Mouse (Mus musculus) forebrain, embryonic 12.5 days (tissue): ENCODE measurements around the gene Dnah7c. TPM values are rescaled to one million over a fixed set of nuclear protein-coding genes. Genes with fewer than 3 reads are reported as not detected.
A peak's percentile ranks its signal among the peaks of the same experiment; 100 is the strongest.
"Not testable (repeated sequence)": the region's sequence is repeated elsewhere in the genome, so short reads cannot be mapped to it uniquely, and the experiment has no call there.

Experiments
- ATAC-seq: fragments of 200-750 bp; cut with Nextera tagmentation; 2 replicates; pipeline ENCODE4 v1.8.0; 2017; ENCODE audit warnings: moderate TSS enrichment; ENCODE audit not compliant: low FRiP score
- H3K27ac ChIP-seq: fragments of 300-500 bp; sonication (generic); 2 replicates; pipeline ENCODE4 v1.5.1; 2016; ENCODE audit warnings: mild to moderate bottlenecking
- H3K27me3 ChIP-seq: fragments of 300-500 bp; sonication (generic); 2 replicates; pipeline ENCODE4 v1.6.1; 2016; ENCODE audit warnings: mild to moderate bottlenecking
- H3K36me3 ChIP-seq: fragments of 300-500 bp; sonication (generic); replicated peaks from 2 replicates; pipeline ENCODE4 v1.6.1; 2016; ENCODE audit warnings: mild to moderate bottlenecking
- H3K4me1 ChIP-seq: fragments of 300-500 bp; sonication (generic); 2 replicates; pipeline ENCODE4 v1.6.1; 2016
- H3K4me2 ChIP-seq: fragments of 300-500 bp; sonication (generic); 2 replicates; pipeline ENCODE4 v1.6.1; 2016; ENCODE audit warnings: mild to moderate bottlenecking, moderate library complexity
- H3K4me3 ChIP-seq: fragments of 300-500 bp; sonication (generic); replicated peaks from 2 replicates; pipeline ENCODE4 v1.5.1; 2016; ENCODE audit warnings: mild to moderate bottlenecking
- H3K9ac ChIP-seq: fragments of 300-500 bp; sonication (generic); 2 replicates; pipeline ENCODE4 v1.6.1; 2016; ENCODE audit warnings: mild to moderate bottlenecking
- H3K9me3 ChIP-seq: fragments of 300-500 bp; sonication (generic); 2 replicates; pipeline ENCODE4 v1.6.1; 2016
- WGBS: fragments of 180-500 bp; shearing (Covaris S2); methylation state at CpG from one replicate; pipeline ENCODE4 v1.1.7; 2016; 5-methylcytosine and 5-hydroxymethylcytosine counted together
- polyA plus RNA-seq: library from polyadenylated mRNA; unstranded; fragments of >200 nt; fragmentation: Nextera tagmentation; extraction: Ambion mirVana; gene quantifications from 2 replicates; pipeline ENCODE4 v1.2.1, GENCODE M21; 2016

Gene Dnah7c
- 0.08 and 0.17 TPM in 2 replicates for polyA plus RNA-seq

GRCm38 (mm10) chr1:46425137-46425925 is at the start of gene Dnah7c:
Gene Dnah7c, plus strand, starts transcription at chr1:46425592.
- Histone ChIP-seq H3K36me3 (no peaks in the 10 kb centered on the region), H3K27ac (no peak within 1 kb of the TSS), H3K4me1 (peaks cover 2% of the 10 kb centered on the region; the same call in 1 of the 2 replicates), H3K9me3 (no peaks in the 10 kb centered on the region), H3K9ac (peak within 1 kb of the TSS; percentile 56), H3K27me3 (no peaks in the 10 kb centered on the region), H3K4me3 (peak within 1 kb of the TSS; percentile 53), H3K4me2 (peak within 1 kb of the TSS; percentile 81)
- 10% methylated on average over 30 of the region's 30 CpGs for WGBS
- ATAC-seq = peak; percentile 88

GRCm38 (mm10) chr1:46380641-46381040 is 44.8 kb upstream of the Dnah7c start:
- H3K27me3 ChIP-seq, H3K36me3 ChIP-seq, ATAC-seq, H3K27ac ChIP-seq, H3K4me1 ChIP-seq, H3K9me3 ChIP-seq, H3K9ac ChIP-seq, H3K4me3 ChIP-seq, H3K4me2 ChIP-seq: not testable (repeated sequence)
- WGBS = 92% methylated on average over 3 of the region's 3 CpGs

GRCm38 (mm10) chr1:46394681-46395297 is 30.6 kb upstream of the Dnah7c start:
- not testable (repeated sequence) for H3K27ac ChIP-seq, H3K4me3 ChIP-seq, H3K27me3 ChIP-seq, H3K9ac ChIP-seq, H3K4me1 ChIP-seq, H3K4me2 ChIP-seq, H3K36me3 ChIP-seq, H3K9me3 ChIP-seq
- ATAC-seq = peak; percentile 75; the same call in 1 of the 2 replicates
- 68% methylated on average over 3 of the region's 4 CpGs for WGBS

GRCm38 (mm10) chr1:46408324-46409115 is 16.9 kb upstream of the Dnah7c start:
- Histone ChIP-seq H3K4me3 (no peak overlapping the region), H3K4me1 (no peaks in the 10 kb centered on the region), H3K27me3 (no peaks in the 10 kb centered on the region), H3K36me3 (no peaks in the 10 kb centered on the region), H3K27ac (no peak overlapping the region), H3K4me2 (no peak overlapping the region), H3K9ac (no peak overlapping the region), H3K9me3 (no peaks in the 10 kb centered on the region)
- WGBS = 88% methylated on average over 6 of the region's 6 CpGs
- ATAC-seq = no peak

GRCm38 (mm10) chr1:46414798-46415197 is 10.6 kb upstream of the Dnah7c start:
- H3K9ac ChIP-seq, H3K4me1 ChIP-seq, ATAC-seq, H3K27ac ChIP-seq, H3K9me3 ChIP-seq, H3K4me2 ChIP-seq, H3K27me3 ChIP-seq, H3K36me3 ChIP-seq, H3K4me3 ChIP-seq: not testable (repeated sequence)
- 93% methylated on average over 7 of the region's 7 CpGs for WGBS

GRCm38 (mm10) chr1:46416946-46417345 is 8.4 kb upstream of the Dnah7c start:
- not testable (repeated sequence) for H3K4me2 ChIP-seq, H3K27me3 ChIP-seq, H3K36me3 ChIP-seq, H3K27ac ChIP-seq, H3K4me3 ChIP-seq, H3K4me1 ChIP-seq, H3K9me3 ChIP-seq, H3K9ac ChIP-seq, ATAC-seq
- WGBS = 29% methylated on average over 3 of the region's 3 CpGs

- not testable (repeated sequence) for H3K27me3 ChIP-seq, H3K4me1 ChIP-seq, H3K4me2 ChIP-seq, H3K4me3 ChIP-seq, H3K36me3 ChIP-seq, H3K9ac ChIP-seq, H3K27ac ChIP-seq, H3K9me3 ChIP-seq
- ATAC-seq = peak; percentile 36; the same call in 1 of the 2 replicates
- WGBS = 57% methylated on average over 3 of the region's 4 CpGs
These were observed 6.4 kb upstream of the Dnah7c start for GRCm38 (mm10) chr1:46418966-46419365.

GRCm38 (mm10) chr1:46428401-46428800 is 3.0 kb downstream of the Dnah7c start:
- ATAC-seq = no peak
- Histone ChIP-seq H3K36me3 (no peaks in the 10 kb centered on the region), H3K27ac (no peak overlapping the region), H3K4me3 (no peak overlapping the region), H3K4me1 (peaks cover 2% of the 10 kb centered on the region; the same call in 1 of the 2 replicates), H3K4me2 (no peak overlapping the region), H3K9me3 (no peaks in the 10 kb centered on the region), H3K27me3 (no peaks in the 10 kb centered on the region), H3K9ac (no peak overlapping the region)
- WGBS = 84% methylated on average over 2 of the region's 2 CpGs

- not testable (repeated sequence) for H3K27me3 ChIP-seq, H3K9me3 ChIP-seq, H3K4me2 ChIP-seq, H3K4me3 ChIP-seq, H3K9ac ChIP-seq, H3K27ac ChIP-seq, H3K4me1 ChIP-seq, ATAC-seq, H3K36me3 ChIP-seq
- WGBS = 81% methylated on average over 1 of the region's 1 CpGs
These were observed 89.3 kb downstream of the Dnah7c start for GRCm38 (mm10) chr1:46514671-46515070.

GRCm38 (mm10) chr1:46521032-46521431 is 95.6 kb downstream of the Dnah7c start:
- H3K9ac ChIP-seq = no peak overlapping the region
- H3K27me3 ChIP-seq = no peaks in the 10 kb centered on the region
- H3K4me1 ChIP-seq = no peaks in the 10 kb centered on the region
- no peak for ATAC-seq
- no peaks in the 10 kb centered on the region for H3K36me3 ChIP-seq
- H3K4me2 ChIP-seq = no peak overlapping the region
- no peak overlapping the region for H3K4me3 ChIP-seq
- H3K27ac ChIP-seq = no peak overlapping the region
- H3K9me3 ChIP-seq = no peaks in the 10 kb centered on the region

GRCm38 (mm10) chr1:46526537-46526936 is 101.1 kb downstream of the Dnah7c start:
- ATAC-seq, H3K27me3 ChIP-seq, H3K4me3 ChIP-seq, H3K4me1 ChIP-seq, H3K27ac ChIP-seq, H3K9ac ChIP-seq, H3K9me3 ChIP-seq, H3K36me3 ChIP-seq, H3K4me2 ChIP-seq: not testable (repeated sequence)
- 60% methylated on average over 3 of the region's 3 CpGs for WGBS

- H3K4me2 ChIP-seq = no peak overlapping the region
- no peak for ATAC-seq
- no peaks in the 10 kb centered on the region for H3K36me3 ChIP-seq
- H3K9me3 ChIP-seq = no peaks in the 10 kb centered on the region
- H3K27me3 ChIP-seq = no peaks in the 10 kb centered on the region
- H3K27ac ChIP-seq = no peak overlapping the region
- no peaks in the 10 kb centered on the region for H3K4me1 ChIP-seq
- no peak overlapping the region for H3K4me3 ChIP-seq
- WGBS = 70% methylated on average over 2 of the region's 2 CpGs
- H3K9ac ChIP-seq = no peak overlapping the region
These were observed 119.5 kb downstream of the Dnah7c start for GRCm38 (mm10) chr1:46544812-46545421.
